Mouse (Mus musculus): ENCODE results near the gene Krtap15.

Krtap15 gene

DNA sequence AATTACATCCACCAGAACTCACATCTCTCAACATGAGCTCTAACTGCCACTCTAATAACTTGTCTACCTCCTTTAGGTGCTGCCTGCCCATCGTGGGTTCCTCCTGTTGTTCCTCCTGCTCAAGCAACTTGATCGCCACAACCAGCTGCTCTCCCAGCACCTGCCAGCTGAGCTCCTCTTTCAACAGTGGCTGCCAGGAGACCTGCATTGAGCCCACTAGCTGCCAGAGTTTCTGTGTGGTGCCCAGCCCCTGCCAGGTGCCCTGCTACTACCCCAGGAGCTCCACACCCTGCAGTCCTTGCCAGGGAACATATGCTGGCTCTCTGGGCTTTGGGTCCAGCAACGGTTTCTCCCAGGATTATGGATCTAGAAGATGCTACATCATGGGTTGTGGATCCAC lies at the start of gene Krtap15:
TSS of gene Krtap15 (plus strand) at position 150 of the 400 bp plus-strand sequence.
- DNase-seq (ENCODE audit: low spot score): no peak

- no peak for DNase-seq (ENCODE audit: low spot score)
These were observed 45.9 kb upstream of the Krtap15 start, which contains the start of gene 2310057N15Rik for GRCm38 (mm10) chr16:88774106-88774505. TSS of gene 2310057N15Rik (minus strand) at chr16:88774206.

DNA sequence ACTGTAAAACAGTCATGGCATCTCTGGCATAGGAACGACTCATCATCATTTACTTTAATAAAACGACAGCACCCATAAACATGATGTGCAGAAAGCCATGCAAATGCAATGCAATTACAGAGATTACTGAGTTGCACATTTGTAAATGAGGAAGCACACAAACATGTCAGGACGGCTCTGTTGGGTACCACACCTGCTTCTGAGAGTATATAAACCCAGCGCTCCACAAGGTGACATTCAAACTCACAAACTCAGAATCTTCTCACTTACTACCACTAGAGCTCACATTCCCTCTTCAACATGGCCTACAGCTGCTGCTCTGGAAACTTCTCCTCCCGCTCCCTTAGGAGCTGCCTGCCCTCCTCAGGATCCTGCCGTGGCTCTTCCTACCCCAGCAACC lies 42.4 kb upstream of the Krtap15 start, which contains the start of gene Gm5965:
TSS of gene Gm5965 (plus strand) at position 301 of the 400 bp plus-strand sequence.
- no peak for DNase-seq (ENCODE audit: low spot score)

- DNase-seq (ENCODE audit: low spot score): no peak
These were observed 33.2 kb upstream of the Krtap15 start for GRCm38 (mm10) chr16:88786786-88787185.

DNA sequence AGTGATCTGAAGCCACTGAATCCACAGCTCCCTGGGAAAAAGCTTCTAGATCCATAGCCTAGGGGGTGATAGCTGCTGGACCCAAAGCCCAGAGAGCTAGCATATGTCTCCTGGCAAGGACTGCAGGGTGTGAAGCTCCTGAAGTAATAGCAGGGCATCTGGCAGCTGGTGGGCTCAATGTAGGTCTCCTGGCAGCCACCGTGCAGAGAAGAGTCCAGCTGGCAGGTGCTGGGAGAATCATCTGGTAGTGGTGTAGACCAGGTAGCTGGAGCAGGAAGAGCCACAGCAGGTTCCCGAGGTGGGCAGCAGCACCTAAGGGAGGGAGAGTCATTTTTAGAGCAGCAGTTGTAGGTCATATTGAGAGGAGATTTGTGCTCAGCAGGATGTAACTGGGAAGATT lies 8.2 kb upstream of the Krtap15 start, which contains the start of gene Gm20741:
TSS of gene Gm20741 (minus strand) at position 394 of the 400 bp plus-strand sequence.
- no peak for DNase-seq (ENCODE audit: low spot score)

GRCm38 (mm10) chr16:88823736-88824135 lies 3.7 kb downstream of the Krtap15 start:
- no peak for DNase-seq (ENCODE audit: low spot score)

- DNase-seq (ENCODE audit: low spot score): no peak
These were observed 6.2 kb downstream of the Krtap15 start, which contains the start of gene Krtap14 for GRCm38 (mm10) chr16:88826095-88826652. TSS of gene Krtap14 (minus strand) at chr16:88826145.

GRCm38 (mm10) chr16:88826978-88827377 lies 7.0 kb downstream of the Krtap15 start:
- no peak for DNase-seq (ENCODE audit: low spot score)

DNA sequence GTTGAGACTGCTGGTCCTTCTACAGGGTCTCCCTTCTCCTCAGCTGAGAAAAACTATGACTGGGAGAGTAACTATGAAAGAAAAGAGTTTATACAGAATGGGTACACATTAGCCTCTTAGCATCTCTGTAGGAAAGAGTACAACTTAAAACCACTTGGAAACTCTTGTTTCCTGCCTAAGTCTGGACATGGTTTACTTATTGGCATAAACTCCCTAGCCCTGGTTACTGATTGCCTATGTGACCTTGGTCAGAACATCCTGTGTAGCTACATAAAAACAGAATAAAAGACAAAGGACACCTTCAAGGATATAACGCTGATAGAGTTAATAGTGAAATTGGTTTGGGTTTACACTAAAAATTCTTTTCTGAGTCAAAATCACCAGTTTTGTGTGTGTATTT lies 27.3 kb downstream of the Krtap15 start:
- DNase-seq (ENCODE audit: low spot score): no peak

- DNase-seq (ENCODE audit: low spot score): no peak
These were observed 28.5 kb downstream of the Krtap15 start for GRCm38 (mm10) chr16:88848558-88848957.

- DNase-seq (ENCODE audit: low spot score): no peak
These were observed 31.4 kb downstream of the Krtap15 start for GRCm38 (mm10) chr16:88851450-88851849.

DNA sequence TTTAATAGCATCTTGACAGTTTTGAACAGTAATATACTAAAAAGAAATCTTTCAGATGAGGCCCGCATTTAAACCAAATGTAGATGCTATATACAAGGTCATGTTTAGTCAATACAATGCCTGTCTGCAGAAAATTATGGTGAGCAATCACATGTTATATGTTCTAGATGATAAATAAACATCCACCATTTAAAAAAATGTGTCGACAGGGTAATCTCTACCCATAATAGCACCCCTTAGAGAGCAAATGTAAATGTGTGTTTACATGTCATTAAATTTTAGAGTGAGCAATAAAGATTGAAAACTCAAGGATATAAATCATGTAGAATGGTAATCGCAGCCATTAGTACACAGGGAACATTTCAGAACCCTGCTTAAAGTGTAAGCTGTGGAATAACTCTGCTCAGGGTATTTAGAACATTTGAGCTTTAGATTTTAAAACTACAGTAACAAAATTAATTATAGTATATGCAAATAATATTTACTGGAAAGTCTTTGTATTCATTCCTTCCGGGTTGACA lies 44.9 kb downstream of the Krtap15 start:
- no peak for DNase-seq (ENCODE audit: low spot score)

DNA sequence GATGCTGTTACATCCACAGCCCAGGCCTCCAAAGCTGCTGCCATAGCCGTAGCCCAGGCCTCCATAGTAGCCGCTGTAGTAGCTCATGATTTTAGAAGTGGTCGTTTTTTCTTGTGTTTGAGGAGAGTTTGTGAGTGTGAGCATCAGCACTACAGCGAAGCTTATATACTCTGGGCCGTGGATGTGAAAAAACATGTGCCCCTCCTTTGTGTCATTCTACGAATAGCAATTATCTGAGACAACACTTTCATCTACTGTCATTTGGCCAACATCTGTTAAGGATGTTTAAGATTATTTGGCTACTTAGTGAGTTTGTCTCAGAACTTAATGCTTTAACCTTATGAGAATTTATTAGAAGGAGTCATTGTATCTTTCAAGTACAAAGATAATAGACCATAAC lies 49.3 kb downstream of the Krtap15 start, which contains the start of gene Krtap19-1:
TSS of gene Krtap19-1 (minus strand) at position 101 of the 400 bp plus-strand sequence.
- no peak for DNase-seq (ENCODE audit: low spot score)

DNA sequence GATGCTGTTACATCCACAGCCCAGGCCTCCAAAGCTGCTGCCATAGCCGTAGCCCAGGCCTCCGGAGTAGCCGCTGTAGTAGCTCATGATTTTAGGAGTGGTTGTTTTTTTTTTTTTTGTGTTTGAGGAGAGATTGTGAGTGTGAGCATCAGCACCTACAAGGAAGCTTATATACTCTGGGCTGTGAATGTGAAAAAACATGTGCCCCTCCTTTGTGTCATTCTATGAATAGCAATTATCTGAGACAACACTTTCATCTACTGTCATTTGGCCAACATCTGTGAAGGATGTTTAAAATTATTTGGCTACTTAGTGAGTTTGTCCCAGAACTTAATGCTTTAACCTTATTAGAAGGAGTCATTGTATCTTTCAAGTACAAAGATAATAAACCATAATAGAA lies 54.2 kb downstream of the Krtap15 start, which contains the start of gene Krtap19-2:
TSS of gene Krtap19-2 (minus strand) at position 101 of the 400 bp plus-strand sequence.
- DNase-seq (ENCODE audit: low spot score): no peak

DNA sequence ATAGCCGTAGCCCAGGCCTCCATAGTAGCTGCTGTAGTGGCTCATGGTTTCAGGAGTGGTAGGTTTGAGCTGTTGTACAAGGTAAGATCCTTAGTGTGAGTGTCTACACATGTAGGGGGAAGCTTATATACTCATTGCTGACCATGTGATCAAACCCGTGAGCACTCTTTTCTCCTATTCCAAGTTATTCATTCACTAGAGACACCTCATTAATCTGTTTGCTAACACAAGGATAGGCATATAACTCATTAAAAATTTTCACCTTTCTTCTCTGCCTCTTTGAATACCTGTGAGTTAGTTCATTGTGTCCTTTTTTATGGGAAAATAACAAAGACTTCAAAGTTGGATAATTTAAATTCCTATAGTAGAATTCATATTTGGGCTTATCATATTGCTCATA lies 57.9 kb downstream of the Krtap15 start, which contains the start of gene Krtap19-3:
TSS of gene Krtap19-3 (minus strand) at position 101 of the 400 bp plus-strand sequence.
- DNase-seq (ENCODE audit: low spot score): no peak

All from ovary, postnatal 10 days (tissue).